Mouse (Mus musculus): Measurements from ENCODE around the gene Uhrf2. TPM values are rescaled to one million over a fixed set of nuclear protein-coding genes. Genes with fewer than 3 reads are reported as not detected.

Gene Uhrf2
- polyA plus RNA-seq (2017; shearing (Covaris generic)): 24.9 TPM

GRCm38 (mm10) chr19:30029894-30030635 lies at the start of gene Uhrf2:
Gene Uhrf2, plus strand, starts transcription at chr19:30030513.

DNA sequence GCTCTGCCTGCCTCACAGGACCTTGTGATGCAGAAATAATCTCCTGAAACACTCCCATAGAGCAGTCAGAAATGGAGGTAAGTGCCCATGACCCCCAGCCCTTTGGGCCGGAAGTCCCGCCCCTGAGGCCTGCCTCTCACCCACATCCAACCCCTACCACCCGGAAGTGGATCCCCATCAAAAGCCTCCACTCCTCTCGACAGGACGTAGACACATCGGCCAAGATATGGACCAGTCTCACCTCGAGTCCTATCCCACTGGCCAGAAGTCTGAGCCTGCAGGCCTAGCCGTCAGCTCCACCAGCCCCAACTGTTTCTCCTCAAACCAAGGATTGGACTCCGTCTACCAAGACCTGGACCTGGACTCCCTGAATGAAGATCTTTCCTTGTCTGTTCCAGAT lies 26.7 kb upstream of the Uhrf2 start, which contains the start of gene Trpd52l3:
TSS of gene Trpd52l3 (plus strand) at position 170 of the 400 bp plus-strand sequence.

Other genes starting within 250 kb of the Uhrf2 start
- gene 9930021J03Rik, start 224.5 kb upstream of the Uhrf2 start, polyA plus RNA-seq (2017; shearing (Covaris generic)): 5.3 TPM
- gene Ranbp6, start 217.5 kb upstream of the Uhrf2 start, polyA plus RNA-seq (2017; shearing (Covaris generic)): 16.0 TPM
- gene Il33, start 105.4 kb upstream of the Uhrf2 start, polyA plus RNA-seq (2017; shearing (Covaris generic)): not detected
- not detected for gene Trpd52l3, start 26.7 kb upstream of the Uhrf2 start, polyA plus RNA-seq (2017; shearing (Covaris generic))
- 0.21 TPM for gene Gldc, start 144.9 kb downstream of the Uhrf2 start, polyA plus RNA-seq (2017; shearing (Covaris generic))
- not detected for gene Mbl2, start 202.4 kb downstream of the Uhrf2 start, polyA plus RNA-seq (2017; shearing (Covaris generic))

All from CD4-positive, CD25-positive, alpha-beta regulatory T cell, adult 9 weeks (primary cell).